Mouse (Mus musculus): ENCODE data around the gene Fry. TPM values are rescaled to one million over a fixed set of nuclear protein-coding genes. Genes with fewer than 3 reads are reported as not detected.
"Not testable (repeated sequence)": the region's sequence is repeated elsewhere in the genome, so short reads cannot be mapped to it uniquely, and the experiment has no call there.

Gene Fry
- total RNA-seq, 1 experiment from 2014 or later: 47.5 TPM

DNA sequence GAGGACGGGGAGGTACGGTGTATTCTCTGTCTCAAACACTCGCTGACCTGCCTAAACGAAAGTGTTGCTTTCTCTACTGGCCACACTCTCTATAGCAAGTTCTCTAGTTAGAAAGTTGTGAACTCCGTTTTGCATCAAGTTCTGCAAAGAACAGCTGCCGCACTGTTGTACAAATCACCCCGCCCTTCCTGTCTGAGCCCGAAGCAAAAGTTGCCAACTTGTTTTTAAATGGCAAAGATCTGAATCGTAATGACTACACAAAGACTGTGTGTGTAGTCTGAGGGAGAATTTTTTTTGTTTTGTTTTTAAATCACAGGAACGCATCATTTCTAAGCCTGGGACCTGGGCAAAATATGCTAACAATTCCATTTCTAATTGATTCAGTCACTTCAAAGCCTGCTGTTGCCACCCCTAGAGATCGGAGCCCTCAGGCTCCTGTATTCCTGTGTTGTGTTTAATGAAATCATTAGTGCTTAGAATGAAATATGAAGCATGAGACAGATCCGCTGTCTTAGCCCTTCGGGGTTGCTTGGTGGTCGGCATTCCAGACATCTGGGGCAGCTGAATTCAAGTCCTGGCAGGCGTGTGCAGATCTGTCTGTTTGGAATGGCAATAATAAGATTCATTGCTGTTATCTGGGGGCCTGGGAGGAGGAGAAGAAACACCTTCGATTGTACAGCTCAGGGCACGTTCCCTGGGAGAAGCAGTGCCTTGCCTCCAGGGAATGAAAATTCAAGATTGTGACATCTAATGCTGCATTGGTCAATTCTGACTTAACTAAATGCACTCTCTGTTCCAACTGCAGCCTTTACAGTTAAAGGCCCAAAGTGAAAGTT lies 339.7 kb downstream of the Fry start:
- DNase-seq: no peak

DNA sequence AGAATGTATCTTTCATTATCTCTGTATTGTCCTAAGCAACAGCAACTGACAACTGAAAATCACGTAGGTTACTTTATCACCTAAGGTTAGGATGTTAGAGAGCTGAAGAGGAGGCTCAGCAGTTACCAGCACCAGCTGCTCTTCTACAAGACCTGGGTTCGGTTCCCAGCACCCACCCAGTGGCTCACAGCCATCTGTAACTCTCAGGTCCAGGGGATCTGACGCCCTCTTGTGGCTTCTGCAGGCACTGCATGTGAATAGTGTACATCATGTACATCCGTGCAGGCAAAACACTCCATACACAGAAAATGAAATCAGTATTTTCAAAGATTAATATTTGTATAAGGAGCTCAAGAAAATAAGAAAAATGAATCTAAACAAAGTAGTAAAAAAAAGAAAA lies 341.4 kb downstream of the Fry start:
- no peak for DNase-seq

DNA sequence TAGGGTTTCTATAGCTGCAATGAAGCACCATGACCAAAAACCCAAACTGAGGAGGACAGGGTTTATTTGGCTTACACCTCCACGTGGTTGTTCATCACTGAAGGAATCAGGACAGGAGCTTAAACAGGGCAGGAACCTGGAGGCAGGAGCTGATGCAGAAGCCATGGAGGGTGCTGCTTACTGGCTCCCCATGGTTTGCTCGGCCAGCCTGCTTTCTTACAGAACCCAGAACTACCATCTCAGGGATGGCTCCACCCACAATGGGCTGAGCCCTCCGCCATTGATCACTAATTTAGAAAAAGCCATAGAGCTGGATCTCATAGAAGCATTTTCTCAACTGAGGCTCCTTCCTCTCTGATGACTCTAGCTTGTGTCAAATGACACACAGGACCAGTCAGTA lies 346.3 kb downstream of the Fry start:
- DNase-seq: no peak

DNA sequence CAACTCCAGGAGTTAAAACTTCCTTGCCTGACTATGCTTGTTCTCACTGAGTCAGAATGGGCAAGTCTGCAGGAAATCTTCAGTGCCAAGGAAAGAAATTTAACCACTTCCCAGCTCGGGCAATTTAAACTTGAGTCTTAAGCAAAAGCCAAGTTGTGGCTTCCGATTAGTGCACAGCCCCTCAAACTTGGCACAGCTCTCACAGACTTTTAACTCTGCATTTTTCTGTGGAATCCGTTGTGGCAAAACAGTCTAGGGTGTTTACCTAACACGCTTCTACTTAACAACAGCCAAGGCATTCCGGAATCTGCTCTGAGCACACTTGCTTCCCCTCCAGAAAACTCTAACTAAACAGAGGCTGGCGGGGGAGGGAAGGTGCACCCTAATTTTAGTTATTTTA lies 346.8 kb downstream of the Fry start:
- no peak for DNase-seq

DNA sequence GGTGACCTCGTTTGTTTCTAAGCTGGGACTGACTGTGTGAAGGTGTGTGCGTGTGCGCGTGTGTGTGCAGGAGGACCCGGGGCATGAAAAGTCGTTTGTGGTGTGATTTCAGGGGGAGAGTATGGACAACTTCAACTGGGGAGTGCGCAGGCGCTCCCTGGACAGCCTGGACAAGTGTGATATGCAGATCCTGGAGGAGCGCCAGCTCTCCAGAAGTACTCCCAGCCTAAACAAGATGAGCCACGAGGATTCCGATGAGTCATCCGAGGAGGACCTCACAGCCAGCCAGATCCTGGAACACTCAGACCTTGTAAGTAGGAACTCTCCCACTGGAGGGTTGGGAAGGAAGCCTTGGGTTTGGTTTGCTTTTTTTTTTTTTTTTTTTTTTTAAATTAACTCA lies 347.7 kb downstream of the Fry start:
- DNase-seq: peak; percentile 84

DNA sequence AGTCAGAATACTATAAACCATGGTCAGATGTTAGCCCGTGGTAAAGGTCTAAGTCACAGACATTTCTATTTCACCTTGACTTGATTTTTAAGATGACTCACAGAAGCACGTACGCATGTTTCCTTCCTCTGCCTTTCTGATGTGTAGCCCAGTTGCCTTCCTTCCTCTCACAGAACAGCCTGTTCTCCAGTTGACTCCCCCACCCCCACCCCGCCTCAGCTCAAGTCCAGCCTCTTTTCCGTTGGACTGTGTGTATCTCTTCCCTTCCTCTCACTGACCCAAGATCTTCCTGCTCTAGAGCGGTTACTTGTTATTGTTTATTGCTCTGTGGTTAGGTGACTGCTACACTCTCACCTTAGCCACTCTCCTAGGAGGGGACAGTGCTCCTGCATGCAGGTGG lies 350.0 kb downstream of the Fry start:
- no peak for DNase-seq

DNA sequence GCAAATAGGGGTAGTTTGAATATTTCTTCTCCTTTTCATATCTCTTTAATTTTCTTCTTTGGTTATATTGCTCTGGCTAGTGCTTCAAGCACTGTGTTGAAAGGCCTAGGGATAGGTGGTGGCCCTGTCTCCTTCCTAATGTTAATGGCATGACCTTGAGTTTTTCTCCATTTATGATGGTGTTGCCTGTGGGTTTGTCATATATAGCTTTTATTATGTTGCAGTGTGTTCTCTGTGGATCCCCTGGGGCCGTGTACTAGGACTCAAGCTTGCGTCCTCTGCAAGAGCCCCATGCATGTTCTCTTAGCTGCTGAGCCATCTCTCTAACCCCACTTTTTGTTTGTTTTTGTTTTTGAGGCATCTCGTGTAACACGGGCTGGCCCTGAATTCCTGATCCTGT lies 358.9 kb downstream of the Fry start:
- DNase-seq: no peak

DNA sequence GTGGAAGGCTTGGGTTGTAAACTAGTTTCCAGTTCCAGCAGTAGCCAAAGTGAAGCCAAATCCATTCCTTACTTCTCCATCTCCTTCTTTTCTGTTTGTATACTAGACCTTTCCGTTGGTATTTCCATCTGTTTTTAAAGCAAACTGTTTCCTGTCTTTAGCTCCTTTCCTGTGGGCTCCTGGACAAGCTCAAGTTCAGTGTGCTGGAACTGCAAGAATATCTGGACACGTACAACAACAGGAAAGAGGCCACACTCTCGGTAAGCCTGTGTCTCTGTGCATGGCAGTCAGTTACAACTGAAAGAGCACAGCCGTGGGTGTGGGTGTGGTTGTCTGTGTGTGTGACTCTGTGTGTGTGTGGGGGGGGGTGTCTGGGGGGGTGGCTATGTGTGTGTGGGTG lies 360.2 kb downstream of the Fry start:
- DNase-seq: no peak

DNA sequence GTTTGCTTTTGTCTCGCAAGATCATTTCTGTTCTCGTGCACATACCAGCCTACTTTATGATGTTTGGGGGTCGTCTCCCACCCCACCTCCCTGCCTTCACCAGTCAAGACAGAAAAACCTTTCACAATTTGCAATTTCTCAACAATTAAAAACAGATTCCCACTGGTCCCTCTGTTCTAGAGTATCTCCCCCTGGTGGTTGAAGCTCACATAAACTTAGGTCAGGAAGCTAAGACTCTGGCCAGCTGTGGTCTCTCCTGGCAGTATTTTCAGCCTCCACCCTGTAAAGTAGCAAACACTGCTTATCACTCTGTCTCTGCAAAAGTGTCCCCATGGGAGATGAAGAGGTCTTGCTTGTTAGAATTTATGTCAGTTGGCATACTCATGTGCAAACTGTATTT lies 366.8 kb downstream of the Fry start:
- DNase-seq: no peak

DNA sequence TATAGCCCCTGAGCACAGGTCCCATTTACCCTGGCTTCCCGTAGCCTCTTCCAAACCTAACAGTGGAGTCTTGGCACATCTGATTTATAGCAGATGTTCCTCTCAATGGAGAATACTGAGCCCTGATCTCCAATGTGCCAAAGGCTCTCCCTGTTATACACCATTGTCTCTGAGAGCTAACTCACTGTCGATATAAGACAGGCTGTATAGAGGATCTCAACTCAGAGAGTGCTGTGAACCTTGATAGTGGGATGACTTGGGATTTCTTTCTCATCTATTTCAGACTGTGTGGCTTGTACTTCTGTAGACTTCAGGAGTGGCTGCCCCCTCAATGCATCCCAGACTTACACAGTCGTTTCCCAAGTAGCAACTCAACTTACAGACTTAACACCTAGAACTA lies 371.8 kb downstream of the Fry start:
- no peak for DNase-seq

DNA sequence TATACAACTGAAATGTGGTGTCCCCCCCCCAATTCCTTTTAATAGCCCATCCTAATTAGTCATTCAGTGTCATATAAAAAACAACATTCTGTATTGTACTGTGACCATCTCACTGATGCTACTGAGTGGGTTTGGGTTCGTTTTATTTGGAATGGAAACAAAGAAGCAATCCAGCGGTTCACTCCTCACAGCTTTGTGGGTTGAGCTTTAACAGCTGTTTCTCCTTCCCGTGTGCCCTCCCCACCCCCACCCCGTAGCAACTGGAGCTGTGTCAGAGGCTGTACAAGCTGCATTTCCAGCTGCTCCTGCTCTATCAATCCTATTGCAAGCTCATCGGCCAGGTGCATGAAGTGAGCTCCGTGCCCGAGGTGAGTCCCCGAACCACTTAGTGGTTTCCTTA lies 372.4 kb downstream of the Fry start:
- no peak for DNase-seq

DNA sequence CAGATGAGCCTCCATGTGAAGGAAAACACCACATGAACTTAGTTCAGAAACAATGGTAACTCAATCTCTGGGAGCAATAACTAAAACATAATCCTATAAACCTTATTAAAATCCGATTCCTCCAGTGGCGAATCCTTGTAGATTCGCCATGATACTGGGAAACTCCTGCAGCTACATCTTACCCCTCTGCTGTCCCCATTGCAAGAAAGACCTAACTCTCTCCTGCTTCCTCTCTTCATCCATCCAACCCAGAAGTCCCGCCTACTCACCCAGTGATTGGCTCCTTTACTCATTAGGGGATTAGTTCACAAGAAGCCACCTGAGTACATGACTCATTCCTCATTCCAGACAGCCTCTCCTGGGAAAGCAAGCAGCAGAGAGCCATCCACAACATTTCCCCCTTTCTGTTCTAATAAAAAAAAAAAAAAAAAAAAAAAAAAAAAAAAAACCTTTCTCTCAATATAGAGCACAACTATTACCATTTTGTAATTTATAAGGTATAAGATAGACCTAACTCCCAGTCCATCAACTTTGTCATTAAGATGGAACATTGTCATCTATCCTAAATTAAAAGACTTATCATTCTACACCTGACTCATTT lies 373.2 kb downstream of the Fry start:
- DNase-seq: not testable (repeated sequence)

DNA sequence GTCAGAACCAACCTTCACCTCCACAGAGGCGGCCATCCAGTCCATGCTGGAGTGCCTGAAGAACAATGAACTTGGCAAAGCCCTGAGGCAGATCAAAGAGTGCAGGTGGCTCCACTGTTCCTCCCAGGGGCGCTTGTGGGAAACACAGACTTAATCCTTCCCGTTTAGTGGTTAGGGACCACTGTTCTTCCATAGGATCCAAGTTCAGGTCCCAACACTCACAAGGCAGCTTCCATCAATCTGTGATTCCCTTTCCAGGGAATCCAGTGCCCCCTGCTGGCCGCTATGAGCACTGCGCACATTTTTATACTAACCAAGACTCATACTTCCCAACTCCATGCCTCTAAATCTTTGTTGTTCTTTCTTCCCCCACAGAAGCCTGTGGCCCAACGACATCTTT lies 377.3 kb downstream of the Fry start:
- DNase-seq: peak; percentile 43

DNA sequence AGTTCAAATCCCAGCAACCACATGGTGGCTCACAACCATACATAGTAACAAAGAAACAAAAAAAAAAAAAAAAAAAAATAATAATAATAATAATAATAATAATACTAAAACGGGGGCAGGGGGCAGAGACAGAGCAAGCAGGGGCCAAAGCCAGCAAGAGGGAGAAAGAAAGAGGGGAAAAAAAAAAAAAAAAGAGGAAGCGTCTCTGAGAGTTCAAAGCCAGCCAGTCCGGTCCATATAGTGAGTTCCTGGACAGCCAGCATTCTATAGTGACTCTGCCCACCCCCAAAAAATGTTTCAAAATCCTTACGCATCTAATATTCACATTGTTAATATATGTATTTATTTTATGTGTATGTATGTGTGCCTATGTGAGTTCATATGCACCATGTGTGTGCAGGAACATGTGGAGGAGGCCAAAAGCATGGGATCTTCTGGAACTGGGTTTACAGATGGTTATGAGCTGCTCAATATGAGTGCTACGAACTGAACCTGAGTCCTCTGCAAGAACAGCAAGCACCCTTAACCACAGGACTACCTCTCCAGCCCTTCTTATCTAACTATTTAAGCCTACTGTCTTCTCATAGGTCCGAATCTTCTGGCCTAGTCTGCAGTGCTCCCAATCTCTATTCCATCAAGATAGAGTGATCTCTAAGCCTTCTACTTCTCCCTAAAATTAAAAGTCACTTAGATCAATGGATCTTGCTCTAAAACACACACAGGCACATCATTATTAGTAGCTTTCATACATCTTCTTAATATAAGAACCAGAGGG lies 392.2 kb downstream of the Fry start:
- no peak for DNase-seq

DNA sequence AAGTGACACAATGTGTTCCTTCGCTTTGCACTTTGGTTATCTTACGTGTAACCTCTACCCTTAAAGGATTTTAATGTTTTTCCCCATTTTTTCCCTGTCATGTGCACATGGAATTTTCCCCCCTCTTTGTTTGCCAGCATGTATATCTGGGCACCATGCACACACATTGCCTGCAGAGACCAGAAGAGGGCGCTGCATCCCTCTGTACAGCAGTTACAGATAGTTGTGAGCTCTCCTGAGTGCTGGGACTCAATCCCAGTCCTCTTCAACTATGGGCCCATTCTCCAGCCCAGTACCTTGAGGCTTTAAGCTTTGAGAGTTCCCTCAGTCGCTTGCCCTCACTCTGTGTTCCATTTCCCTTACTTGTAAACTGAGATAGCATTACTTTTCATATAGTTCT lies 394.8 kb downstream of the Fry start:
- no peak for DNase-seq

DNA sequence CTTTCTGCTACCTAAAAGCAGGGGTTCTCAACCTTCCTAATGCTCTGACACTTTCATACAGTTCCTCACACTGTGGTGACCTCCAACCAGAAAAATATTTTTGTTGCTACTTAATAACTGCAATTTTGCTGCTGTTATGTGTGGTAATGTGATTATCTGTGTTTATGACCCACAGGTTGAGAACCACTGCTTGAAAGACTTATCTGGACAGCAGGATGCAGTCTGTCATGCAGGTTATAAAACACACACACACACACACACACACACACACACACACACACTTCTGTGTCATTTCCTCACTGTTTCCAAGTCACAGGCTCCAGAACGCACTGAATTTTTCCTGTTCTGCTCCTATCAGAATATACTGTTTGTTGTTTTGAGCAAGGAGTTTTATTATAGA lies 395.6 kb downstream of the Fry start:
- no peak for DNase-seq

DNA sequence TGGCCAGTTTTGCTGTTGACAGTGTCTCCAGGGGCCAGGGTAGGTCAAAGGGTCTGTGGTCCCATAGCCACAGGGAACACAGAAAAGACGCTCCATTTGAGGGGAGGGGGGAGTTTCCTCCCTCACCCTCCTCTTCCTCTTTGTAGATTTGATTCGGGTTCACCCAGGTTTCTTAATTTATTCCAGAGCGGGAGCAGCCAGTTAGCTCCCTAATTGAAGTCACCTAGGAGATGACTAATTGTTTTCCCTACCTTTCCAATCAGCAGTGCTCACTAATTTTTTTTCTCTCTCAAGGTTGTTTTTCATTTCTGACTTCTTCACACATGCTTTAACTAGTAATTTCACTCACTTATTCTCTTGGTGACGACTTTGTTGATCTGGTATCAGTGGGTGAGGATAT lies 399.6 kb downstream of the Fry start, which contains the start of gene Zar1l:
Gene Zar1l (minus strand): TSS at position 101 of the 400 bp plus-strand sequence.
- no peak for DNase-seq

DNA sequence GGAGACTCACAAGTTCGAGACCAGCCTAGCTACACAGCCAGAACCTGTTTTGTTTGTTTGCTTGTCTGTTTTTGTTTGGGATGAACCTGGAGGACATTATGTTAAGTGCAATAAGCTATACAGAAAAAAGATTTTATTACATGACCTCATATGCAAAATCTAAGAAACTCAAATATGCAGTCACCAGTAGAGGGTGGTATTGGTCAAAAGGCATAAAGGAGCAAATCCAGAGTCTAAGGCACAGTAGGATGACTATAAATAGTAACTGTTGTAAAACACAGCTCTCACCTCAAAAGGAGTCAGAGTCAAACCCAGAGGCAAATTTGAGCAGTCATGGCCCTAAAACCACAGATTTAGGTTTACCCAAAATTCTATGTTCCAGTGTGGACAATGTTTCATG lies 401.1 kb downstream of the Fry start:
- no peak for DNase-seq

DNA sequence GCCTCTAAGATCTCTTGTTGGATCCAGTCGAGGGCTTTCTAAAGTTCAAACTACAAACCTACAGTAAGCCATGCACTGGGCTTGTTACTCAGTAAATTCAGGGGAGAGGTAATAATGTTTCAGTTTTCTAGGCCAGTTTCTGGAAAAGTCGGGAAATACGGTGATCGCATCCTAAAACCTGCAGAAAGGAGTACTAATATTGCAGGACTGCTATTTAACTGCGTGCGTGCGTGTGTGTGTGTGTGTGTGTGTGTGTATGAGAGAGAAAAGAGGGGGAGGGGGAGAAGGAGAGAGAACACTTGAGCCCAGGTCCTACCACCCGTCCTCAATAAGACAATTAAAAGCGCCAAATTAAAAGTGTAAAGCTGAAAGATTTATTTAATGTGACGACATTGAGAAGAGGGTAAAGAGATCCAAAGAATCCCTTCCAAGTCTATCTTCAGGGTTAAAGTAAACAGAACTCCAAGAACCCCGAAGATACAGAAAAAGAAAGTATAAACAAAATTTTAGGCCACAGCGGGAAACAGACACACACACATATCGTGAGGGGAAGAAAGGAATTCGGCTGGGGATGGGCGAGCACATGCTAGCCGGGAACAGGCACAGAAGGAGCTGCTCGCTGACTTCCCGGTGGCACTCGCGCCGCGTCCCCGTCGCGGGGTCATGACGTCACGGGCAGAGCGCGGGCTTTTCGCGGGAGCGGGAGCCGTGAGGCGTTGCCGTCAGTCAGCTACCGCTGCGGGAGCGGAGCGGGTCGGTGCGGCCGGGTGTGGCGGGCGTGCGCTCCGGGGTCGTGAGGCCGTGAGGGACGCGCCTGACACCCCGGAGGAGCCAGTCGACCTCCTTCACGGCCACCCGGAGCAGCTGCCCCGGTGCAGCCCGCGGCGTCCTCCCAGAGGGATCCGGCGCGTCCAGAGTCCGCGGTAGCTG lies 403.8 kb downstream of the Fry start, which contains the start of gene Brca2:
Gene Brca2 (plus strand): TSS at position 694 of the 930 bp plus-strand sequence.
- DNase-seq: peak; percentile 95

DNA sequence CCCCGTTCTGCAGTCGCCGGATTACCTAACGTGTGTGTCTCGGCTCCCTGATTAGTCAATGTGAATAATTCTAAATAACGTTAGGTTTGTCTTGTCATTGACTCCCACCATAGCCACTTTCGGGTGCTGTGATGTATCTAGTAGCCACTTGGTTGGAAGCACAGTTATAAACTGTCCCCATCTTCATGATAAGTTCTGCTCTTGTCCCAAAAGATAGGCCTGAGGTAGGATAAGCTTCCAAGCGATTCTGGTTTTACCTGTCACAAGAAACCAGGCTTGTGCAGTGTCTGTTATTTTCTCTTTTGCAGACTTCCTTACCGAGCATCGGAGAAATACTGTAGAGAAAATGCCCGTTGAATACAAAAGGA lies 404.4 kb downstream of the Fry start:
- DNase-seq: no peak

DNA sequence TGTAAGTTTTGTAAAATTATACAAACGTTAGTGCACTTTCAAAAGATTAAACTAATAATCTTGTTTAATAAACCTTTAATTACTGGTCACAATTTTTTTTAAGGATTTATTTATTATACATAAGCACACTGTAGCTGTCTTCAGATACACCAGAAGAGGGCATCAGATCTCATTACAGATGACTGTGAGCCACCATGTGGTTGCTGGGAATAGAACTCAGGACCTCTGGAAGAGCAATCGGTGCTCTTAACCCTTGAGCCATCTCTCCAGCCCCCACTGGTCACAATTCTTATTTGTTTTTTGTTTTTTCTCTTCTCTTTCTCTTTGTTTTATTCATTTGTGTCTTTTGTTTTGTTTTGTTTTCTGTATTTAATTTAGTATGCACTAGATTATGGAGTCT lies 406.8 kb downstream of the Fry start:
- no peak for DNase-seq

DNA sequence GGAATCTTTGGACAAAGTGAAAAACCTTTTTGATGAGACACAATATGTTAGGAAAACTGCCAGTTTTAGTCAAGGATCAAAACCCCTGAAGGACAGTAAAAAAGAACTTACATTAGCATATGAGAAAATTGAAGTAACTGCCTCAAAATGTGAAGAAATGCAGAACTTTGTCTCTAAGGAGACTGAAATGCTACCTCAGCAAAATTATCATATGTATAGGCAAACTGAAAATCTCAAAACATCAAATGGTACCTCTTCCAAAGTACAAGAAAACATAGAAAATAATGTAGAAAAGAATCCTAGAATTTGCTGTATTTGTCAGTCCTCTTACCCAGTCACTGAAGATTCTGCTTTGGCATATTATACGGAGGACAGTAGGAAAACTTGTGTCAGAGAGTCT lies 422.9 kb downstream of the Fry start:
- no peak for DNase-seq
